Comparison of ENCODE assay signal across 1 mouse cellular context in the genomic region with DNA sequence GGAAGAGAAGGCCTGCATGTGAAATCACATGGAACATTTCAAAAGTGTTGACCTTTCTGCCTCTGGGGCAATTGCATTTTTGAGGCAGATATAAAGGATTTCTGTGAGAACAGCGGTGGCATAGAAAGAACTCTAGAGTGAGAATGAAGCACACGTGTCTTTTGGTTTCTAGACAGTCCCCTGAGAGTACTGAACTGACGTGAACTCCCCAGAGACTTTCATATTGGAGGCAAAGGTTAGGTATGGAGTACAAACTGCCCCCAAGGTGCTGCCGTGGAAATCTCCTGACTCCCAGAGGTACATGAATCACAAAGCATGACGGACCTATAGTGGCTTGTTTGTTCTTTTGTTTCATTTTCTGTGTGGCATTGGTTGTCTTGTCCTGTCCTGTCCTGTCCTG.
TF ChIP-seq lines count a peak whose summit lies in the region.

No protein-coding gene starts in this region.

TF ChIP-seq in CH12.LX, 34 proteins besides CTCF, POLR2A, EP300 and RAD21 (continued from another document):
- TF ChIP-seq TCF12 (IDR thresholded peaks at IDR 0.05; ENCODE audit: low read depth, low read length) = peak; percentile 38; the same call in 1 of the 2 replicates
- TF ChIP-seq CHD2 (IDR thresholded peaks at IDR 0.05; ENCODE audit: low read length) = no peak
- no peak for TF ChIP-seq SMC3 (IDR thresholded peaks at IDR 0.05; ENCODE audit: low read depth, low read length)
- peak; percentile 85 for TF ChIP-seq KAT2A (IDR thresholded peaks at IDR 0.05; ENCODE audit: insufficient replicate concordance, low read length)
- TF ChIP-seq TBP (conservative IDR thresholded peaks at IDR 0.05; ENCODE audit: low read depth, low read length) = no peak
- 0 out of 2 replicates have a peak, but pooled peaks have one; percentile 21 for TF ChIP-seq JUN (IDR thresholded peaks at IDR 0.05; ENCODE audit: insufficient read depth, low read depth, low read length)
- peak; percentile 68 for TF ChIP-seq JUND (conservative IDR thresholded peaks at IDR 0.05; ENCODE audit: low read depth, low read length)
- peak; percentile 90 for TF ChIP-seq ETS1 (conservative IDR thresholded peaks at IDR 0.05; ENCODE audit: low read depth, low read length)
- TF ChIP-seq BHLHE40 (IDR thresholded peaks at IDR 0.05; ENCODE audit: low read depth, low read length) = peak; percentile 98
